Mouse (Mus musculus) E14TG2a.4 (cell line): Measurements from ENCODE around the gene Bcl2a1a.
"Not testable (repeated sequence)": the region's sequence is repeated elsewhere in the genome, so short reads cannot be mapped to it uniquely, and the experiment has no call there.

Experiments used
- H3K27me3 ChIP-seq: 2 replicates; pipeline ENCODE4 v1.6.1; 2014; ENCODE audit warnings: low read length, control low read depth; ENCODE audit not compliant: insufficient read depth
- H3K36me3 ChIP-seq: 2 replicates; pipeline ENCODE4 v1.6.1; 2014; ENCODE audit warnings: low read length, control low read depth; ENCODE audit not compliant: insufficient read depth
- H3K4me1 ChIP-seq: replicated peaks from 2 replicates; pipeline ENCODE4 v1.6.1; 2014; ENCODE audit warnings: low read depth, low read length, control low read depth
- H3K4me3 ChIP-seq: replicated peaks from 2 replicates; pipeline ENCODE4 v1.5.1; 2014; ENCODE audit warnings: mild to moderate bottlenecking, low read length
- H3K9me3 ChIP-seq: 2 replicates; pipeline ENCODE4 v1.6.1; 2014; ENCODE audit warnings: low read length, control low read depth
- CTCF ChIP-seq: conservative IDR thresholded peaks from 2 replicates; pipeline ENCODE4 v1.5.1; 2014; ENCODE audit warnings: low read length
- NANOG ChIP-seq: IDR thresholded peaks from 2 replicates; pipeline ENCODE4 v1.6.1; 2014; ENCODE audit warnings: borderline replicate concordance, low read length, mixed read lengths
- POU5F1 ChIP-seq: IDR thresholded peaks from 2 replicates; pipeline ENCODE4 v1.6.1; 2014; ENCODE audit warnings: low read length, borderline replicate concordance

The Bcl2a1a gene

GRCm38 (mm10) chr9:88956670-88957153 is at the start of gene Bcl2a1a:
Bcl2a1a (plus strand) TSS chr9:88956900.
- H3K4me3 ChIP-seq, H3K36me3 ChIP-seq, H3K4me1 ChIP-seq, H3K9me3 ChIP-seq, H3K27me3 ChIP-seq: not testable (repeated sequence)

GRCm38 (mm10) chr9:88916576-88916975 is 40.1 kb upstream of the Bcl2a1a start:
- H3K27me3 ChIP-seq, H3K9me3 ChIP-seq, H3K4me3 ChIP-seq, H3K4me1 ChIP-seq, H3K36me3 ChIP-seq: not testable (repeated sequence)

GRCm38 (mm10) chr9:88938312-88938711 is 18.4 kb upstream of the Bcl2a1a start:
- H3K9me3 ChIP-seq, H3K27me3 ChIP-seq, H3K4me1 ChIP-seq, H3K4me3 ChIP-seq, H3K36me3 ChIP-seq: not testable (repeated sequence)

- not testable (repeated sequence) for H3K9me3 ChIP-seq, H3K36me3 ChIP-seq, H3K27me3 ChIP-seq, H3K4me1 ChIP-seq, H3K4me3 ChIP-seq
These were observed 5.2 kb upstream of the Bcl2a1a start for GRCm38 (mm10) chr9:88951466-88951865.

GRCm38 (mm10) chr9:88953151-88953550 is 3.5 kb upstream of the Bcl2a1a start:
- not testable (repeated sequence) for H3K9me3 ChIP-seq, H3K36me3 ChIP-seq, H3K27me3 ChIP-seq, H3K4me3 ChIP-seq, H3K4me1 ChIP-seq

- H3K4me1 ChIP-seq, H3K27me3 ChIP-seq, H3K36me3 ChIP-seq, H3K4me3 ChIP-seq, H3K9me3 ChIP-seq: not testable (repeated sequence)
These were observed 1.5 kb upstream of the Bcl2a1a start for GRCm38 (mm10) chr9:88955224-88955623.

DNA sequence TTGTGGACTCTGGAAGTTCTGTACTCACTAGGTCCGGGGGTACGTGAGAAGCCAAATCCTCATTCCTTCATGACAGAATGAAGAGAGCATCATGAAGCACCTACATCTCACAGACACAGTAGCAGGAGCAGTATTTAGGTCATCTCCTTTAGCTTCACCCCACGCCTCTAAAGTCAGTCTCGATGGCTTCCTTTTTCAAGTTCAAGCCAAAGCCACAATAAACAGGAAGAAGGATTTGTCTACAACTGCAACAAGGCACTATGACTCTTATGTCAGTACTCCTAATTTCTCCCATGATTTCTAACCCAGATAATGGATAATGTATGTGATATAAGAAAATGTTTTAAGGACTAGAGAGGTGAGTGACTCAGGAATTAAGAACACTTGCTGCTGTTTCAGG is 665 bp upstream of the Bcl2a1a start:
- not testable (repeated sequence) for H3K4me3 ChIP-seq, H3K36me3 ChIP-seq, H3K27me3 ChIP-seq, H3K9me3 ChIP-seq, H3K4me1 ChIP-seq

DNA sequence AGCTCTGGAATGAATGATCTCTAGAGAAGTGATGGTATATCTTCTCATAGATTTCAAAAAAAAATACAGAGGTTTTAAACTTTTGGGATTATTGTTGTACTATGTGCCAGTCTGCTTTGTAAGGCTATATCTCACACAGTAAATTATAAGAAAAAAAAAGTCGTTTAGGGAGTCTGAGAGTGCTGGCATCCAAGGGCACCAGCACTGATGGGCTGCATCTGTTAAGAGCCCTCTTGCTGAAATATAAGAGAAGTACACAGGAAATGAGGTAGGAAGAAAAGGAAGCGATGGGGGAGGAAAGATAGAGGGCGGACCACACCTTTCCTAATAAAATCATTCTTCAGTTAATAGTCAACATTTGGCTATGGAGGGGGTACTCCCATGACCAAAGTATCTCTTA is 2.2 kb downstream of the Bcl2a1a start:
- H3K9me3 ChIP-seq = no peaks in the 10 kb centered on the region
- TF ChIP-seq CTCF = no peak
- no peak for TF ChIP-seq NANOG
- no peak for TF ChIP-seq POU5F1
- no peaks in the 10 kb centered on the region for H3K4me1 ChIP-seq
- H3K27me3 ChIP-seq = no peaks in the 10 kb centered on the region
- no peaks in the 10 kb centered on the region for H3K36me3 ChIP-seq
- no peak overlapping the region for H3K4me3 ChIP-seq

- H3K4me3 ChIP-seq, H3K27me3 ChIP-seq, H3K4me1 ChIP-seq, H3K36me3 ChIP-seq, H3K9me3 ChIP-seq: not testable (repeated sequence)
These were observed 3.3 kb downstream of the Bcl2a1a start for GRCm38 (mm10) chr9:88959981-88960380.

- not testable (repeated sequence) for H3K4me3 ChIP-seq, H3K36me3 ChIP-seq, H3K4me1 ChIP-seq, H3K9me3 ChIP-seq, H3K27me3 ChIP-seq
These were observed 9.8 kb downstream of the Bcl2a1a start for GRCm38 (mm10) chr9:88966462-88966861.

DNA sequence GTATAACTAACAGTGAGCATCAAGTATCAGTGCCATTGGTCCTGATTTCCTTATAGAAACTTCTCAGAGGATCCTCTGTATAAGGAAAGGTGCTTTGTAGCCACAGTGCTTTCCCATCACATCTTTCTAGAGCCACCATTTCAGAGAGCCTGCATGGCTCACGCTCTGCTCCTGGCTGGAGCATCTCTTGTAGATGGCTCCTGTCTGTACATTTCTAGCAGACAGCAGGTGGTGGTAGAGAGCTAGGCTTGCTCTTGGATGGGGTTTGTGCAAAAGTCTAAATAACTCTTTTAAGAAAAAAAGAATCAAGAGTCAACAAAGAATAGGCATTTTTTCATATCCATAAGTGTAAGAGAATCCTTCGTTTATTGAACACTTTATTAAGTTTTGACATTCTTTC is 12.8 kb downstream of the Bcl2a1a start:
- not testable (repeated sequence) for H3K27me3 ChIP-seq, H3K4me1 ChIP-seq, H3K4me3 ChIP-seq, H3K9me3 ChIP-seq, H3K36me3 ChIP-seq

DNA sequence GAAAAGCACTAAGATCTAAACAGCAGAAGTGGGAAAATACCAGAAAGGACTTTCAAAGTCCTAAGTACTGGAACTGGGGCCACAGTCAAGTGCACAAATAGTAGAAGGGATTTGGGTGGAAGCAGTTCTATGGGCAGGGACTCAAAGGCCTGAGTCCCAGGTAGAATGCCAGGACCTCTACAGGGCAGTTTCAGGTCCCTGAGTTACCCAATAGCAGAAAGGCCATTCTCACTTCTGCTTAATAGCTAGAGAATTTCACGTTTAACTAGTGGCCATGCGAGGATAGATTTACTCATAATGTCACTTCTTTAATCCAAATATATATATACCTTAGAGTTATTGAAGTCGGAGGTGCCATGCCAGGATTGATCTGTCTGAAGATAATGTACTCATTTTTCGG is 20.2 kb downstream of the Bcl2a1a start:
- not testable (repeated sequence) for H3K4me1 ChIP-seq, H3K4me3 ChIP-seq, H3K27me3 ChIP-seq, H3K9me3 ChIP-seq, H3K36me3 ChIP-seq

DNA sequence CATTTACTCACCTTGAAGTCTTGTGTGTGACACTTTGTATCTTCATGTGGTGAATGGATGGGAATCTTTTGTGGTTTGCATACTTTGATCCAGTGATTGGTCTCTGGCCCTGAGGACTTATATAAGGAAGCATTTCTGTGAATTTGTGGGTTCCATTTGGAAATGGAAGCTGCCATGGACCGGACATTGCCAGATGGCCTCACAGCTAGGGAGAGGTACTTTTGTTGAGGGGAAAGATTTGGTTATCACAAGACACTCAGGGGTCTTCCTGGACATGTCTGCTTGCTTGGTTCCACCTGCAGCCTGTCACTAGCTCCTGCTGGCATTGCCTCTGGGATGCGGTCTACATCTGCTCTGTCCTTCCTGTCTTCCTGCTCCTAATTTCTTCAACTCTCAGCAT is 23.1 kb downstream of the Bcl2a1a start:
- H3K4me1 ChIP-seq, H3K36me3 ChIP-seq, H3K27me3 ChIP-seq: not testable (repeated sequence)

DNA sequence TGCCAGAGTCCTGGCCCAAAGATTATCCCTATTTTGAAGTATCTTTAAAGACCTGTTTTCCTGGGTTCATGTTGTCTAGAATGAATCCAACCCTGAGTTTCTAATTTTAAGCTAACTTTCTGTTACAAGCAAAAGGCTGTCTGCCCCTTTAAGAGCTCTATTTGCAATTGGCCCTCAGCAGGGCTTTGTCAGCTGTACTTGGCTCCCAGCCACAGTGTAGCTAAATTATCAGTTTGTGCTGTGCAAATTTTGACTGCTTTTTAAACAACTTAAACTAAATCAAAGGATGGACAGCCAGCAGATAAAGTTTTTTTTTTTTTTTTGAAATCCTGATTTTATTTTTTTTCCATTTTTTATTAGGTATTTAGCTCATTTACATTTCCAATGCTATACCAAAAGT is 44.8 kb downstream of the Bcl2a1a start:
- H3K36me3 ChIP-seq, H3K27me3 ChIP-seq: not testable (repeated sequence)

More for the DNA sequence above, 23.1 kb downstream of the Bcl2a1a start:
- H3K4me3 ChIP-seq, H3K9me3 ChIP-seq: not testable (repeated sequence)

More for the DNA sequence above, 44.8 kb downstream of the Bcl2a1a start:
- not testable (repeated sequence) for H3K9me3 ChIP-seq, H3K4me3 ChIP-seq, H3K4me1 ChIP-seq
